Mouse (Mus musculus): ENCODE data around the gene Kif23.

DNA sequence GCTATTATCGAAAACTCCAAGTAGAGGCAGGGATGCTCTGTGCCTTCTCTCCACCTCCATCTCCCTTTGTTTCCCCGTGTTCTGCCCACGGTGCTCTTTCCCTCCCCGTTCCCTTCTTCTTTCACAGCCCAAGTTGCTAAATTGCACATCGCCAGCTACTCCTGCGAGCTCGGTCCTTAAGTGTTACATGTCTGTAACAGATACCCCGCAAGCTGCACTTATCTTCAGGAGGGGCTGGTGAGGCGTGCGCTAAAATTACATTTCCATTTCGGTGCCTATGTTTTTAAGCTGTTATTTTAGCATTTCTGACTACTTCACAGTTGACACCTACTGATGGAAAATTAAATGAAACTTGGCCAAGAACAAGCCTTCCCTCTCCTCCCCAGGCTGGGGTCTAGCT, 78.9 kb downstream of the Kif23 start:
- TF ChIP-seq CTCF (IDR thresholded peaks at IDR 0.05; ENCODE audit: insufficient read depth, low read length), result no peak
- TF ChIP-seq POLR2A (IDR thresholded peaks at IDR 0.05; ENCODE audit: borderline replicate concordance, extremely low read depth, low read depth, low read length), result no peak
